Mouse (Mus musculus) heart, embryonic 11.5 days (tissue): ENCODE measurements around the gene Nrp2. TPM values are rescaled to one million over a fixed set of nuclear protein-coding genes. Genes with fewer than 3 reads are reported as not detected.

ENCODE experiments used
- ATAC-seq: fragments of 200-750 bp; cut with Nextera tagmentation; replicated peaks from 2 replicates; pipeline ENCODE4 v1.8.0; 2017; ENCODE audit warnings: moderate library complexity; ENCODE audit not compliant: insufficient number of reproducible peaks, low FRiP score, low TSS enrichment
- H3K27ac ChIP-seq: fragments of 300-500 bp; sonication (generic); 2 replicates; pipeline ENCODE4 v1.5.1; 2014; ENCODE audit warnings: mild to moderate bottlenecking, low read depth, low read length
- H3K27me3 ChIP-seq: fragments of 300-500 bp; sonication (generic); 2 replicates; pipeline ENCODE4 v1.6.1; 2014; ENCODE audit warnings: mild to moderate bottlenecking, low read length, mixed read lengths; ENCODE audit not compliant: control insufficient read depth, insufficient read depth
- H3K36me3 ChIP-seq: fragments of 300-500 bp; sonication (generic); 2 replicates; pipeline ENCODE4 v1.6.1; 2014; ENCODE audit warnings: mild to moderate bottlenecking, low read length, moderate library complexity, mixed read lengths; ENCODE audit not compliant: control insufficient read depth, insufficient read depth
- H3K4me1 ChIP-seq: fragments of 300-500 bp; sonication (generic); 2 replicates; pipeline ENCODE4 v1.6.1; 2014; ENCODE audit warnings: low read length; ENCODE audit not compliant: control insufficient read depth, insufficient read depth
- H3K4me2 ChIP-seq: fragments of 300-500 bp; sonication (generic); 2 replicates; pipeline ENCODE4 v1.6.1; 2014; ENCODE audit warnings: mild to moderate bottlenecking, moderate library complexity
- H3K4me3 ChIP-seq: fragments of 300-500 bp; sonication (generic); 2 replicates; pipeline ENCODE4 v1.5.1; 2014; ENCODE audit warnings: low read depth, low read length
- H3K9ac ChIP-seq: fragments of 300-500 bp; sonication (generic); 2 replicates; pipeline ENCODE4 v1.6.1; 2014; ENCODE audit warnings: mild to moderate bottlenecking, low read depth, low read length, moderate library complexity
- H3K9me3 ChIP-seq: fragments of 300-500 bp; sonication (generic); replicated peaks from 2 replicates; pipeline ENCODE4 v1.6.1; 2016; ENCODE audit warnings: low read length; ENCODE audit not compliant: control insufficient read depth
- whole genome bisulfite sequencing: fragments of 180-500 bp; shearing (Covaris S2); extraction: QIAGEN DNeasy Blood & Tissue Kit; methylation state at CpG from one replicate; pipeline ENCODE4 v1.1.7; 2014; ENCODE audit not compliant: insufficient replicate concordance; 5-methylcytosine and 5-hydroxymethylcytosine counted together
- polyA plus RNA-seq: library from polyadenylated mRNA; unstranded; fragments of >200 nt; fragmentation: Nextera tagmentation; extraction: Ambion mirVana; gene quantifications from 2 replicates; pipeline ENCODE4 v1.2.1, GENCODE M21; 2014

Nrp2 gene
- polyA plus RNA-seq, 1 experiment from 2014 or later: 5.5 TPM

- Histone ChIP-seq H3K4me3 (peak overlapping the region; percentile 73), H3K27ac (no peak overlapping the region), H3K9ac (0 out of 2 replicates have a peak overlapping the region, but pooled peaks have one; percentile 75), H3K36me3 (no peaks in the 10 kb centered on the region), H3K27me3 (peaks cover 12% of the 10 kb centered on the region), H3K4me2 (peak overlapping the region; percentile 98), H3K4me1 (peaks cover 15% of the 10 kb centered on the region), H3K9me3 (no peaks in the 10 kb centered on the region)
- no peak for ATAC-seq
- WGBS: 15% methylated on average over 17 of the region's 17 CpGs
Measured at GRCm38 (mm10) chr1:62707913-62708860, 5.1 kb downstream of the Nrp2 start.

GRCm38 (mm10) chr1:62709770-62710335 lies 6.8 kb downstream of the Nrp2 start:
- Histone ChIP-seq H3K4me2 (no peak overlapping the region), H3K9ac (no peak overlapping the region), H3K27me3 (peaks cover 8% of the 10 kb centered on the region; the same call in 1 of the 2 replicates), H3K4me1 (peaks cover 15% of the 10 kb centered on the region), H3K4me3 (no peak overlapping the region), H3K27ac (no peak overlapping the region), H3K9me3 (no peaks in the 10 kb centered on the region), H3K36me3 (no peaks in the 10 kb centered on the region)
- WGBS: 48% methylated on average over 5 of the region's 5 CpGs
- no peak for ATAC-seq

- WGBS: 79% methylated on average over 17 of the region's 17 CpGs
- H3K36me3 ChIP-seq: no peaks in the 10 kb centered on the region
- no peaks in the 10 kb centered on the region for H3K9me3 ChIP-seq
- no peak overlapping the region for H3K27ac ChIP-seq
- peaks cover 10% of the 10 kb centered on the region for H3K4me1 ChIP-seq
- 0 out of 2 replicates have a peak, but pooled peaks cover 5% of the 10 kb centered on the region for H3K27me3 ChIP-seq
- H3K4me3 ChIP-seq: no peak overlapping the region
- no peak overlapping the region for H3K9ac ChIP-seq
- no peak for ATAC-seq
- no peak overlapping the region for H3K4me2 ChIP-seq
Measured at GRCm38 (mm10) chr1:62713021-62713676, 10.1 kb downstream of the Nrp2 start.

- H3K9me3 ChIP-seq: no peaks in the 10 kb centered on the region
- no peak overlapping the region for H3K4me2 ChIP-seq
- no peak overlapping the region for H3K27ac ChIP-seq
- H3K9ac ChIP-seq: no peak overlapping the region
- H3K27me3 ChIP-seq: no peaks in the 10 kb centered on the region
- no peaks in the 10 kb centered on the region for H3K36me3 ChIP-seq
- no peak for ATAC-seq
- H3K4me3 ChIP-seq: no peak overlapping the region
- 81% methylated on average over 1 of the region's 1 CpGs for WGBS
- H3K4me1 ChIP-seq: peaks cover 10% of the 10 kb centered on the region; the same call in 1 of the 2 replicates
Measured at GRCm38 (mm10) chr1:62715004-62715403, 11.9 kb downstream of the Nrp2 start.

GRCm38 (mm10) chr1:62715692-62716091 lies 12.6 kb downstream of the Nrp2 start:
- H3K27me3 ChIP-seq: no peaks in the 10 kb centered on the region
- H3K27ac ChIP-seq: no peak overlapping the region
- peaks cover 16% of the 10 kb centered on the region for H3K4me1 ChIP-seq
- no peaks in the 10 kb centered on the region for H3K9me3 ChIP-seq
- no peak overlapping the region for H3K4me3 ChIP-seq
- no peak overlapping the region for H3K9ac ChIP-seq
- no peak for ATAC-seq
- no peak overlapping the region for H3K4me2 ChIP-seq
- WGBS: 58% methylated on average over 4 of the region's 4 CpGs
- H3K36me3 ChIP-seq: no peaks in the 10 kb centered on the region

GRCm38 (mm10) chr1:62716836-62717478 lies 13.9 kb downstream of the Nrp2 start:
- 41% methylated on average over 10 of the region's 10 CpGs for WGBS
- no peak for ATAC-seq

GRCm38 (mm10) chr1:62717552-62718236 lies 14.6 kb downstream of the Nrp2 start:
- Histone ChIP-seq H3K27ac (no peak overlapping the region), H3K27me3 (no peaks in the 10 kb centered on the region), H3K4me2 (no peak overlapping the region), H3K9me3 (no peaks in the 10 kb centered on the region), H3K4me3 (no peak overlapping the region), H3K36me3 (no peaks in the 10 kb centered on the region), H3K4me1 (peaks cover 20% of the 10 kb centered on the region), H3K9ac (no peak overlapping the region)
- 57% methylated on average over 13 of the region's 13 CpGs for WGBS
- no peak for ATAC-seq

More at GRCm38 (mm10) chr1:62716836-62717478, 13.9 kb downstream of the Nrp2 start:
- no peak overlapping the region for H3K27ac ChIP-seq
- no peaks in the 10 kb centered on the region for H3K36me3 ChIP-seq
- H3K9ac ChIP-seq: no peak overlapping the region
- H3K4me2 ChIP-seq: no peak overlapping the region
- no peaks in the 10 kb centered on the region for H3K9me3 ChIP-seq
- no peaks in the 10 kb centered on the region for H3K27me3 ChIP-seq
- H3K4me1 ChIP-seq: peaks cover 20% of the 10 kb centered on the region
- no peak overlapping the region for H3K4me3 ChIP-seq

GRCm38 (mm10) chr1:62718237-62718571 lies 15.1 kb downstream of the Nrp2 start:
- no peak for ATAC-seq
- Histone ChIP-seq H3K36me3 (no peaks in the 10 kb centered on the region), H3K27ac (no peak overlapping the region), H3K9ac (no peak overlapping the region), H3K4me1 (peaks cover 20% of the 10 kb centered on the region), H3K4me2 (no peak overlapping the region), H3K4me3 (no peak overlapping the region), H3K27me3 (no peaks in the 10 kb centered on the region), H3K9me3 (no peaks in the 10 kb centered on the region)
- 54% methylated on average over 5 of the region's 5 CpGs for WGBS
